Mouse (Mus musculus) kidney, postnatal 0 days (tissue): ENCODE results near the gene Apoa1. TPM values are rescaled to one million over a fixed set of nuclear protein-coding genes. Genes with fewer than 3 reads are reported as not detected.

ENCODE experiments used
- ATAC-seq: fragments of 200-750 bp; cut with Nextera tagmentation; replicated peaks from 2 replicates; pipeline ENCODE4 v1.8.0; 2017; ENCODE audit warnings: low read depth, moderate number of reproducible peaks, moderate TSS enrichment, moderate library complexity; ENCODE audit not compliant: low FRiP score
- DNase-seq: peaks from one replicate; pipeline ENCODE4 v3.0.0-alpha.2; 2016; ENCODE audit warnings: low spot score
- H3K27ac ChIP-seq: fragments of 300-500 bp; sonication (generic); 2 replicates; pipeline ENCODE4 v1.5.1; 2014; ENCODE audit warnings: mild to moderate bottlenecking
- H3K27me3 ChIP-seq: fragments of 300-500 bp; sonication (generic); 2 replicates; pipeline ENCODE4 v1.6.1; 2014; ENCODE audit warnings: low read length, mixed read lengths; ENCODE audit not compliant: insufficient read depth
- H3K36me3 ChIP-seq: fragments of 300-500 bp; sonication (generic); 2 replicates; pipeline ENCODE4 v1.6.1; 2014; ENCODE audit warnings: low read length, mixed read lengths; ENCODE audit not compliant: insufficient read depth
- H3K4me1 ChIP-seq: fragments of 300-500 bp; sonication (generic); replicated peaks from 2 replicates; pipeline ENCODE4 v1.6.1; 2014; ENCODE audit warnings: antibody characterized with exemption, low read length, mixed read lengths; ENCODE audit not compliant: insufficient read depth
- H3K4me2 ChIP-seq: fragments of 300-500 bp; sonication (generic); 2 replicates; pipeline ENCODE4 v1.6.1; 2014; ENCODE audit warnings: mild to moderate bottlenecking, low read length, moderate library complexity, mixed read lengths
- H3K4me3 ChIP-seq: fragments of 300-500 bp; sonication (generic); replicated peaks from 2 replicates; pipeline ENCODE4 v1.5.1; 2014; ENCODE audit warnings: low read depth, low read length
- H3K9ac ChIP-seq: fragments of 300-500 bp; sonication (generic); 2 replicates; pipeline ENCODE4 v1.6.1; 2014; ENCODE audit warnings: low read depth, low read length
- H3K9me3 ChIP-seq: fragments of 300-500 bp; sonication (generic); replicated peaks from 2 replicates; pipeline ENCODE4 v1.6.1; 2016; ENCODE audit warnings: low read length, inconsistent platforms, mixed read lengths
- CTCF ChIP-seq: IDR thresholded peaks from 2 replicates; pipeline ENCODE4 v1.5.1; 2016; ENCODE audit warnings: antibody characterized with exemption, low read depth, mild to moderate bottlenecking, moderate library complexity
- WGBS: fragments of 180-500 bp; shearing (Covaris S2); extraction: QIAGEN DNeasy Blood & Tissue Kit; methylation state at CpG from one replicate; pipeline ENCODE4 v1.1.7; 2014; 5-methylcytosine and 5-hydroxymethylcytosine counted together
- polyA plus RNA-seq: library from polyadenylated mRNA; unstranded; fragments of >200 nt; fragmentation: Nextera tagmentation; extraction: Ambion mirVana; gene quantifications from 2 replicates; pipeline ENCODE4 v1.2.1, GENCODE M21; 2015

Apoa1 gene
- polyA plus RNA-seq, 1 experiment from 2014 or later = 5.5 TPM

- TF ChIP-seq CTCF = no peak
- H3K9me3 ChIP-seq = no peaks in the 10 kb centered on the region
- H3K27ac ChIP-seq = no peak overlapping the region
- no peaks in the 10 kb centered on the region for H3K4me1 ChIP-seq
- no peak overlapping the region for H3K4me3 ChIP-seq
- ATAC-seq (no peak), DNase-seq (no peak)
- no peak overlapping the region for H3K9ac ChIP-seq
- 51% methylated on average over 8 of the region's 8 CpGs for WGBS
- H3K36me3 ChIP-seq = no peaks in the 10 kb centered on the region
- no peaks in the 10 kb centered on the region for H3K27me3 ChIP-seq
- H3K4me2 ChIP-seq = no peak overlapping the region
Observed at GRCm38 (mm10) chr9:46243584-46243983, 15.2 kb downstream of the Apoa1 start.

GRCm38 (mm10) chr9:46246752-46247324 lies 18.5 kb downstream of the Apoa1 start:
- Histone ChIP-seq H3K27me3 (no peaks in the 10 kb centered on the region), H3K9ac (no peak overlapping the region), H3K9me3 (no peaks in the 10 kb centered on the region), H3K27ac (no peak overlapping the region), H3K4me1 (no peaks in the 10 kb centered on the region), H3K36me3 (no peaks in the 10 kb centered on the region), H3K4me2 (no peak overlapping the region; the same call in 1 of the 2 replicates), H3K4me3 (no peak overlapping the region)
- ATAC-seq = 0 out of 2 replicates have a peak, but pooled peaks have one; percentile 52
- DNase-seq = peak; percentile 92
- TF ChIP-seq CTCF = peak; percentile 87
- 20% methylated on average over 11 of the region's 11 CpGs for WGBS

GRCm38 (mm10) chr9:46256177-46256576 lies 27.8 kb downstream of the Apoa1 start:
- WGBS = 90% methylated on average over 7 of the region's 7 CpGs
- H3K27ac ChIP-seq = no peak overlapping the region
- H3K27me3 ChIP-seq = no peaks in the 10 kb centered on the region
- no peak overlapping the region for H3K4me2 ChIP-seq
- no peaks in the 10 kb centered on the region for H3K9me3 ChIP-seq
- no peak overlapping the region for H3K4me3 ChIP-seq
- no peaks in the 10 kb centered on the region for H3K4me1 ChIP-seq
- H3K9ac ChIP-seq = no peak overlapping the region
- no peak for ATAC-seq
- TF ChIP-seq CTCF = no peak
- H3K36me3 ChIP-seq = no peaks in the 10 kb centered on the region
- no peak for DNase-seq

- Histone ChIP-seq H3K9me3 (no peaks in the 10 kb centered on the region), H3K9ac (no peak overlapping the region), H3K27ac (no peak overlapping the region), H3K4me1 (no peaks in the 10 kb centered on the region), H3K4me3 (no peak overlapping the region), H3K36me3 (no peaks in the 10 kb centered on the region), H3K4me2 (no peak overlapping the region), H3K27me3 (no peaks in the 10 kb centered on the region)
- WGBS = 86% methylated on average over 10 of the region's 10 CpGs
- no peak for TF ChIP-seq CTCF
- ATAC-seq = no peak
- no peak for DNase-seq
Observed at GRCm38 (mm10) chr9:46256658-46257385, 28.4 kb downstream of the Apoa1 start.

- Histone ChIP-seq H3K36me3 (no peaks in the 10 kb centered on the region), H3K9me3 (no peaks in the 10 kb centered on the region), H3K4me1 (no peaks in the 10 kb centered on the region), H3K27ac (no peak overlapping the region), H3K27me3 (no peaks in the 10 kb centered on the region), H3K4me2 (no peak overlapping the region), H3K9ac (no peak overlapping the region), H3K4me3 (no peak overlapping the region)
- peak; percentile 45 for DNase-seq
- 83% methylated on average over 3 of the region's 3 CpGs for WGBS
- no peak for TF ChIP-seq CTCF
- no peak for ATAC-seq
Observed at GRCm38 (mm10) chr9:46257546-46257945, 29.2 kb downstream of the Apoa1 start.

- Histone ChIP-seq H3K9ac (no peak overlapping the region), H3K4me1 (no peaks in the 10 kb centered on the region), H3K4me3 (no peak overlapping the region), H3K27ac (no peak overlapping the region), H3K4me2 (no peak overlapping the region), H3K27me3 (no peaks in the 10 kb centered on the region), H3K9me3 (no peaks in the 10 kb centered on the region), H3K36me3 (no peaks in the 10 kb centered on the region)
- WGBS = 86% methylated on average over 6 of the region's 6 CpGs
- no peak for TF ChIP-seq CTCF
- ATAC-seq (no peak), DNase-seq (no peak)
Observed at GRCm38 (mm10) chr9:46259111-46259510, 30.7 kb downstream of the Apoa1 start.
